Mouse (Mus musculus) erythroblast, embryonic 14.5 days (primary cell): ENCODE results near the gene Begain.

Experiments used
- GATA1 ChIP-seq: IDR thresholded peaks from 2 replicates; pipeline ENCODE4 v1.6.1; 2012; ENCODE audit warnings: low read length, inconsistent platforms, mixed read lengths
- TAL1 ChIP-seq: IDR thresholded peaks from 3 replicates; pipeline ENCODE4 v1.6.1; 2012; ENCODE audit warnings: low read length, inconsistent platforms, mixed read lengths

- TF ChIP-seq GATA1 (no peak), TAL1 (no peak)
Observed at GRCm38 (mm10) chr12:109090456-109091130, 22.6 kb upstream of the Begain start.
